Mouse (Mus musculus): Measurements from ENCODE around the gene Zfp362.

DNA sequence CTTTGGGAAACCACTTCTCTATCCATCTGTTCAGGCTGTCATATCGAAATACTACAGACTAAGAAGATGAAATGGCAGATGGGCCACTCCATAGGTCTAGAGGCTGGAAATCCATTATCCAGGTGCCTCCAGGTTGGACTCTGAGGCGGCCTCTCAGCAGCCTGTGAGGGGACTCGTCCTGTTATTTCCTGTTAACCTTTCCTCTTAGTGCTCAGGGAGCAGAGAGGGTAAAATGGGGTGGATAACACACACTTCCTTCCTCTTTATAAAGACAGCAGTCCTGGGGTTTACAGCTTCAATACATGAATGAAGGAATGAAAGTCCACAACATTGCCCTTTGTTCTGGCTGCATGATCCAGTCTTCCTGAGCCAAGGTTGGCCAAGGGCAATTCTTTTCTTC, 18.3 kb upstream of the Zfp362 start:
- TF ChIP-seq CTCF (IDR thresholded peaks at IDR 0.05; ENCODE audit: low read depth) (no peak), EP300 (IDR thresholded peaks at IDR 0.05; ENCODE audit: low read depth) (no peak)
